Mouse (Mus musculus): ENCODE results near the gene Ankrd54. TPM values are rescaled to one million over a fixed set of nuclear protein-coding genes. Genes with fewer than 3 reads are reported as not detected.
A peak's percentile ranks its signal among the peaks of the same experiment; 100 is the strongest.

Ankrd54 gene
- polyA plus RNA-seq, 1 experiment from 2014 or later: 56.4 TPM

GRCm38 (mm10) chr15:79074446-79074845 lies 11.8 kb upstream of the Ankrd54 start:
- Histone ChIP-seq H3K9ac (replicated peaks) (peak overlapping the region; percentile 86), H3K4me3 (replicated peaks) (peak overlapping the region; percentile 93), H3K27ac (peak overlapping the region; percentile 78), H3K4me1 (replicated peaks) (peaks cover 25% of the 10 kb centered on the region), H3K9me3 (no peaks in the 10 kb centered on the region), H3K4me2 (replicated peaks) (peak overlapping the region; percentile 97), H3K36me3 (peaks cover 30% of the 10 kb centered on the region), H3K27me3 (0 out of 2 replicates have a peak, but pooled peaks cover 3% of the 10 kb centered on the region)
- WGBS: 40% methylated on average over 10 of the region's 10 CpGs
- no peak for ATAC-seq

- ATAC-seq: no peak
- no peak overlapping the region for H3K4me2 ChIP-seq (replicated peaks)
- H3K4me1 ChIP-seq (replicated peaks): peaks cover 25% of the 10 kb centered on the region
- H3K9ac ChIP-seq (replicated peaks): no peak overlapping the region
- no peak overlapping the region for H3K27ac ChIP-seq
- 0 out of 2 replicates have a peak, but pooled peaks cover 3% of the 10 kb centered on the region for H3K27me3 ChIP-seq
- peaks cover 23% of the 10 kb centered on the region for H3K36me3 ChIP-seq
- no peak overlapping the region; the same call in 1 of the 2 replicates for H3K4me3 ChIP-seq (replicated peaks)
- no peaks in the 10 kb centered on the region for H3K9me3 ChIP-seq
These were observed 11.1 kb upstream of the Ankrd54 start for GRCm38 (mm10) chr15:79073752-79074151.

GRCm38 (mm10) chr15:79071117-79072039 lies 8.7 kb upstream of the Ankrd54 start:
- H3K4me3 ChIP-seq (replicated peaks): no peak overlapping the region
- H3K9me3 ChIP-seq: no peaks in the 10 kb centered on the region
- no peak for ATAC-seq
- WGBS: 69% methylated on average over 5 of the region's 5 CpGs
- H3K36me3 ChIP-seq: peaks cover under 1% of the 10 kb centered on the region; the same call in 1 of the 2 replicates
- 0 out of 2 replicates have a peak, but pooled peaks cover 3% of the 10 kb centered on the region for H3K27me3 ChIP-seq
- H3K9ac ChIP-seq (replicated peaks): no peak overlapping the region
- H3K4me1 ChIP-seq (replicated peaks): peaks cover 17% of the 10 kb centered on the region
- no peak overlapping the region for H3K4me2 ChIP-seq (replicated peaks)
- no peak overlapping the region for H3K27ac ChIP-seq

- Histone ChIP-seq H3K4me1 (replicated peaks) (peaks cover 3% of the 10 kb centered on the region), H3K9ac (replicated peaks) (no peak overlapping the region), H3K27me3 (0 out of 2 replicates have a peak, but pooled peaks cover 3% of the 10 kb centered on the region), H3K36me3 (no peaks in the 10 kb centered on the region), H3K4me2 (replicated peaks) (no peak overlapping the region), H3K9me3 (no peaks in the 10 kb centered on the region), H3K4me3 (replicated peaks) (no peak overlapping the region), H3K27ac (no peak overlapping the region)
- 84% methylated on average over 3 of the region's 3 CpGs for WGBS
- no peak for ATAC-seq
These were observed 5.7 kb upstream of the Ankrd54 start for GRCm38 (mm10) chr15:79068416-79068815.

- H3K27ac ChIP-seq: no peak overlapping the region
- 82% methylated on average over 3 of the region's 3 CpGs for WGBS
- no peak overlapping the region for H3K4me3 ChIP-seq (replicated peaks)
- peaks cover 5% of the 10 kb centered on the region for H3K4me1 ChIP-seq (replicated peaks)
- no peak for ATAC-seq
- no peaks in the 10 kb centered on the region for H3K36me3 ChIP-seq
- no peak overlapping the region for H3K9ac ChIP-seq (replicated peaks)
- H3K4me2 ChIP-seq (replicated peaks): no peak overlapping the region
- H3K9me3 ChIP-seq: no peaks in the 10 kb centered on the region
- H3K27me3 ChIP-seq: 0 out of 2 replicates have a peak, but pooled peaks cover 3% of the 10 kb centered on the region
These were observed 4.9 kb upstream of the Ankrd54 start for GRCm38 (mm10) chr15:79067631-79068030.

- H3K9ac ChIP-seq (replicated peaks): no peak overlapping the region
- peaks cover 15% of the 10 kb centered on the region for H3K4me1 ChIP-seq (replicated peaks)
- ATAC-seq: no peak
- 59% methylated on average over 2 of the region's 2 CpGs for WGBS
- no peak overlapping the region for H3K27ac ChIP-seq
- no peak overlapping the region for H3K4me3 ChIP-seq (replicated peaks)
- no peaks in the 10 kb centered on the region for H3K9me3 ChIP-seq
- no peaks in the 10 kb centered on the region for H3K36me3 ChIP-seq
- no peak overlapping the region for H3K4me2 ChIP-seq (replicated peaks)
- H3K27me3 ChIP-seq: 0 out of 2 replicates have a peak, but pooled peaks cover 3% of the 10 kb centered on the region
These were observed 3.6 kb upstream of the Ankrd54 start for GRCm38 (mm10) chr15:79066276-79066675.

- ATAC-seq: no peak
- 72% methylated on average over 8 of the region's 8 CpGs for WGBS
- no peak overlapping the region for H3K4me3 ChIP-seq (replicated peaks)
- H3K27ac ChIP-seq: no peak overlapping the region
- peaks cover 21% of the 10 kb centered on the region for H3K4me1 ChIP-seq (replicated peaks)
- no peaks in the 10 kb centered on the region for H3K9me3 ChIP-seq
- H3K9ac ChIP-seq (replicated peaks): no peak overlapping the region
- 0 out of 2 replicates have a peak, but pooled peaks cover 2% of the 10 kb centered on the region for H3K27me3 ChIP-seq
- peaks cover 8% of the 10 kb centered on the region for H3K36me3 ChIP-seq
- H3K4me2 ChIP-seq (replicated peaks): no peak overlapping the region
These were observed 2.5 kb upstream of the Ankrd54 start for GRCm38 (mm10) chr15:79065086-79065770.

GRCm38 (mm10) chr15:79063160-79063740 lies 557 bp upstream of the Ankrd54 start:
- Histone ChIP-seq H3K9ac (replicated peaks) (peak overlapping the region; percentile 56; the same call in 1 of the 2 replicates), H3K4me3 (replicated peaks) (peak overlapping the region; percentile 38)

GRCm38 (mm10) chr15:79060887-79061565 lies 1.7 kb downstream of the Ankrd54 start:
- 84% methylated on average over 14 of the region's 14 CpGs for WGBS
- H3K4me1 ChIP-seq (replicated peaks): peaks cover 21% of the 10 kb centered on the region
- no peak overlapping the region for H3K27ac ChIP-seq
- peak overlapping the region; percentile 84 for H3K4me3 ChIP-seq (replicated peaks)
- H3K9me3 ChIP-seq: no peaks in the 10 kb centered on the region
- peaks cover 50% of the 10 kb centered on the region for H3K36me3 ChIP-seq
- no peak overlapping the region for H3K9ac ChIP-seq (replicated peaks)
- no peak for ATAC-seq
- H3K27me3 ChIP-seq: no peaks in the 10 kb centered on the region
- peak overlapping the region; percentile 83; the same call in 1 of the 2 replicates for H3K4me2 ChIP-seq (replicated peaks)

More at GRCm38 (mm10) chr15:79063160-79063740, 557 bp upstream of the Ankrd54 start:
- WGBS: 9% methylated on average over 14 of the region's 14 CpGs
- Histone ChIP-seq H3K27ac (peak overlapping the region; percentile 26; the same call in 1 of the 2 replicates), H3K4me2 (replicated peaks) (peak overlapping the region; percentile 61), H3K9me3 (no peaks in the 10 kb centered on the region), H3K4me1 (replicated peaks) (peaks cover 21% of the 10 kb centered on the region), H3K36me3 (peaks cover 28% of the 10 kb centered on the region), H3K27me3 (no peaks in the 10 kb centered on the region)
- ATAC-seq: no peak

- peaks cover 16% of the 10 kb centered on the region for H3K4me1 ChIP-seq (replicated peaks)
- no peak overlapping the region for H3K9ac ChIP-seq (replicated peaks)
- no peaks in the 10 kb centered on the region for H3K9me3 ChIP-seq
- no peak for ATAC-seq
- 90% methylated on average over 6 of the region's 6 CpGs for WGBS
- no peaks in the 10 kb centered on the region for H3K27me3 ChIP-seq
- H3K27ac ChIP-seq: no peak overlapping the region
- H3K36me3 ChIP-seq: peaks cover 82% of the 10 kb centered on the region
- no peak overlapping the region for H3K4me3 ChIP-seq (replicated peaks)
- no peak overlapping the region for H3K4me2 ChIP-seq (replicated peaks)
These were observed 4.8 kb downstream of the Ankrd54 start for GRCm38 (mm10) chr15:79057850-79058249.

- H3K27ac ChIP-seq: no peak overlapping the region
- no peaks in the 10 kb centered on the region for H3K9me3 ChIP-seq
- H3K9ac ChIP-seq (replicated peaks): no peak overlapping the region
- peaks cover 91% of the 10 kb centered on the region for H3K36me3 ChIP-seq
- H3K27me3 ChIP-seq: no peaks in the 10 kb centered on the region
- no peak overlapping the region for H3K4me2 ChIP-seq (replicated peaks)
- 94% methylated on average over 7 of the region's 7 CpGs for WGBS
- peaks cover 9% of the 10 kb centered on the region for H3K4me1 ChIP-seq (replicated peaks)
- no peak for ATAC-seq
- no peak overlapping the region for H3K4me3 ChIP-seq (replicated peaks)
These were observed 6.1 kb downstream of the Ankrd54 start for GRCm38 (mm10) chr15:79056601-79057000.

All from midbrain, embryonic 13.5 days (tissue).